Mouse (Mus musculus) gastrocnemius, postnatal 25 days (tissue): ENCODE data around the gene Bmp2k. TPM values are rescaled to one million over a fixed set of nuclear protein-coding genes. Genes with fewer than 3 reads are reported as not detected.
A peak's percentile ranks its signal among the peaks of the same experiment; 100 is the strongest.

ENCODE experiments used
- DNase-seq: peaks from one replicate; pipeline ENCODE4 v3.0.0; 2022
- total RNA-seq, 2 experiments: library from RNA; stranded (reverse); gene quantifications; 1 replicate in 1 of 2; 2 replicates in 1 of 2; pipeline ENCODE4 v1.2.3; 2021

Bmp2k gene
- total RNA-seq, 2 experiments from 2014 or later, result 8.0 to 9.1 TPM

- DNase-seq, result no peak
Observed at GRCm38 (mm10) chr5:96972474-96973130, 24.9 kb upstream of the Bmp2k start.

- DNase-seq, result no peak
Observed at GRCm38 (mm10) chr5:96973714-96974113, 23.8 kb upstream of the Bmp2k start.

GRCm38 (mm10) chr5:96974661-96975060, 22.8 kb upstream of the Bmp2k start:
- DNase-seq, result no peak

GRCm38 (mm10) chr5:96975112-96975511, 22.4 kb upstream of the Bmp2k start:
- DNase-seq, result no peak

GRCm38 (mm10) chr5:96976150-96976549, 21.3 kb upstream of the Bmp2k start:
- no peak for DNase-seq

GRCm38 (mm10) chr5:96979296-96980007, 18.0 kb upstream of the Bmp2k start:
- no peak for DNase-seq

- DNase-seq, result no peak
Observed at GRCm38 (mm10) chr5:96980008-96980634, 17.4 kb upstream of the Bmp2k start.

- DNase-seq, result no peak
Observed at GRCm38 (mm10) chr5:96981987-96982386, 15.5 kb upstream of the Bmp2k start.

GRCm38 (mm10) chr5:96983142-96983541, 14.3 kb upstream of the Bmp2k start:
- no peak for DNase-seq

GRCm38 (mm10) chr5:96986850-96987249, 10.6 kb upstream of the Bmp2k start:
- DNase-seq, result no peak

- no peak for DNase-seq
Observed at GRCm38 (mm10) chr5:96988880-96989279, 8.6 kb upstream of the Bmp2k start.

GRCm38 (mm10) chr5:96991156-96991555, 6.3 kb upstream of the Bmp2k start:
- no peak for DNase-seq

- no peak for DNase-seq
Observed at GRCm38 (mm10) chr5:96992651-96993050, 4.8 kb upstream of the Bmp2k start.

- DNase-seq, result no peak
Observed at GRCm38 (mm10) chr5:96993057-96993456, 4.4 kb upstream of the Bmp2k start.

- no peak for DNase-seq
Observed at GRCm38 (mm10) chr5:96995791-96996190, 1.7 kb upstream of the Bmp2k start.

GRCm38 (mm10) chr5:96996401-96997309, 834 bp upstream of the Bmp2k start:
- no peak for DNase-seq

GRCm38 (mm10) chr5:96997802-96998565, 495 bp downstream of the Bmp2k start:
- DNase-seq, result peak; percentile 44

- DNase-seq, result no peak
Observed at GRCm38 (mm10) chr5:96998566-96998907, 1.0 kb downstream of the Bmp2k start.

- no peak for DNase-seq
Observed at GRCm38 (mm10) chr5:96999601-97000000, 2.1 kb downstream of the Bmp2k start.

GRCm38 (mm10) chr5:97000524-97000923, 3.0 kb downstream of the Bmp2k start:
- no peak for DNase-seq

- no peak for DNase-seq
Observed at GRCm38 (mm10) chr5:97001153-97001552, 3.7 kb downstream of the Bmp2k start.

GRCm38 (mm10) chr5:97001571-97001970, 4.1 kb downstream of the Bmp2k start:
- DNase-seq, result no peak
